Mouse (Mus musculus) stomach, postnatal 0 days (tissue): Measurements from ENCODE around the gene 4931414P19Rik. TPM values are rescaled to one million over a fixed set of nuclear protein-coding genes. Genes with fewer than 3 reads are reported as not detected.

Experiments
- ATAC-seq: fragments of 200-750 bp; cut with Nextera tagmentation; 2 replicates; pipeline ENCODE4 v1.8.0; 2017; ENCODE audit not compliant: low FRiP score, low TSS enrichment
- DNase-seq: peaks from one replicate; pipeline ENCODE4 v3.0.0-alpha.2; 2016; ENCODE audit warnings: low spot score
- H3K27ac ChIP-seq: fragments of 300-500 bp; sonication (generic); replicated peaks from 2 replicates; pipeline ENCODE4 v1.5.1; 2014; ENCODE audit warnings: mild to moderate bottlenecking, control low read depth
- H3K27me3 ChIP-seq: fragments of 300-500 bp; sonication (generic); 2 replicates; pipeline ENCODE4 v1.6.1; 2014; ENCODE audit warnings: low read length; ENCODE audit not compliant: control insufficient read depth, insufficient read depth
- H3K36me3 ChIP-seq: fragments of 300-500 bp; sonication (generic); 2 replicates; pipeline ENCODE4 v1.6.1; 2014; ENCODE audit warnings: low read length, mixed read lengths; ENCODE audit not compliant: control insufficient read depth, insufficient read depth
- H3K4me1 ChIP-seq: fragments of 300-500 bp; sonication (generic); replicated peaks from 2 replicates; pipeline ENCODE4 v1.6.1; 2014; ENCODE audit warnings: antibody characterized with exemption; ENCODE audit not compliant: control insufficient read depth, insufficient read depth
- H3K4me2 ChIP-seq: fragments of 300-500 bp; sonication (generic); replicated peaks from 2 replicates; pipeline ENCODE4 v1.6.1; 2014; ENCODE audit warnings: low read depth, mild to moderate bottlenecking, control low read depth, moderate library complexity
- H3K4me3 ChIP-seq: fragments of 300-500 bp; sonication (generic); 2 replicates; pipeline ENCODE4 v1.5.1; 2014; ENCODE audit warnings: low read depth, low read length, control low read depth
- H3K9ac ChIP-seq: fragments of 300-500 bp; sonication (generic); 2 replicates; pipeline ENCODE4 v1.6.1; 2014; ENCODE audit warnings: mild to moderate bottlenecking, low read length, control low read depth, mixed read lengths
- H3K9me3 ChIP-seq: fragments of 300-500 bp; sonication (generic); 2 replicates; pipeline ENCODE4 v1.6.1; 2016; ENCODE audit warnings: low read length; ENCODE audit not compliant: control insufficient read depth
- CTCF ChIP-seq: IDR thresholded peaks from 2 replicates; pipeline ENCODE4 v1.5.1; 2016; ENCODE audit warnings: antibody characterized with exemption, low read depth, mild to moderate bottlenecking, moderate library complexity
- EP300 ChIP-seq: optimal IDR thresholded peaks from 2 replicates; pipeline ENCODE3; 2016; ENCODE audit warnings: antibody characterized with exemption
- WGBS: fragments of 180-500 bp; shearing (Covaris S2); extraction: QIAGEN DNeasy Blood & Tissue Kit; methylation state at CpG from one replicate; pipeline ENCODE4 v1.1.7; 2014; 5-methylcytosine and 5-hydroxymethylcytosine counted together
- polyA plus RNA-seq: library from polyadenylated mRNA; unstranded; fragments of >200 nt; fragmentation: Nextera tagmentation; extraction: Ambion mirVana; gene quantifications from 2 replicates; pipeline ENCODE4 v1.2.1, GENCODE M21; 2015

Gene 4931414P19Rik
- polyA plus RNA-seq, 1 experiment from 2014 or later, result 2.4 TPM

- no peak for TF ChIP-seq CTCF
- no peak for TF ChIP-seq EP300
- no peak overlapping the region for H3K27ac ChIP-seq
- 83% methylated on average over 6 of the region's 6 CpGs for WGBS
These were observed 4.9 kb upstream of the 4931414P19Rik start for GRCm38 (mm10) chr14:54610648-54611047.

GRCm38 (mm10) chr14:54609962-54610361 is 4.2 kb upstream of the 4931414P19Rik start:
- 76% methylated on average over 4 of the region's 4 CpGs for WGBS
- H3K27me3 ChIP-seq, result no peaks in the 10 kb centered on the region
- TF ChIP-seq CTCF (peak; percentile 72), EP300 (no peak)
- no peak overlapping the region for H3K4me3 ChIP-seq
- DNase-seq, result no peak
- no peak overlapping the region for H3K9ac ChIP-seq
- H3K9me3 ChIP-seq, result no peaks in the 10 kb centered on the region
- no peak overlapping the region for H3K4me2 ChIP-seq
- no peak for ATAC-seq
- H3K27ac ChIP-seq, result no peak overlapping the region
- H3K36me3 ChIP-seq, result 0 out of 2 replicates have a peak, but pooled peaks cover 2% of the 10 kb centered on the region
- H3K4me1 ChIP-seq, result no peaks in the 10 kb centered on the region

More at GRCm38 (mm10) chr14:54610648-54611047, 4.9 kb upstream of the 4931414P19Rik start:
- DNase-seq (no peak), ATAC-seq (no peak)
- Histone ChIP-seq H3K36me3 (0 out of 2 replicates have a peak, but pooled peaks cover 7% of the 10 kb centered on the region), H3K4me3 (no peak overlapping the region), H3K9ac (no peak overlapping the region), H3K4me2 (no peak overlapping the region), H3K4me1 (no peaks in the 10 kb centered on the region), H3K9me3 (no peaks in the 10 kb centered on the region), H3K27me3 (no peaks in the 10 kb centered on the region)

DNA sequence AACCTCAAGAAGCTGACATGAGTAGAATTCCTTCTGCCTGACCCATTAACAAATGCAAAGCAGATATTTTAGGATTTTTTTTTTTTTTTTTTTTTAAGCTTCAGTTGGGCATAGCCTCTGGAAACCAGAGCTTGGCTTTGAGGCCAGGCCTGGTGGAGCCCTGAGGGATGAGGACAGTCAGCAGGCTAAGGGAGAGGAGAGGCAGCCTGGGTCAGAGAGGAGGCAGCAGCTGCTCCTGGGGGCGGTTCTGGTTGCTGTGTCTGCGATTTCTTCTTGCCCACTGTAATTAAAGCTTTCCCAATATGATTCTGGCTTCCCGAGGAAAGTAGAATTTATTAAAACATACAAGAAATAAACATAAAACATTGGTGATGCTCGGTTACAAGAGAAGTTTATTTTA is 3.5 kb upstream of the 4931414P19Rik start:
- Histone ChIP-seq H3K4me1 (no peaks in the 10 kb centered on the region), H3K27ac (no peak overlapping the region), H3K4me3 (no peak overlapping the region), H3K4me2 (no peak overlapping the region), H3K27me3 (no peaks in the 10 kb centered on the region), H3K9me3 (no peaks in the 10 kb centered on the region), H3K36me3 (0 out of 2 replicates have a peak, but pooled peaks cover 2% of the 10 kb centered on the region), H3K9ac (no peak overlapping the region)
- WGBS, result 58% methylated on average over 4 of the region's 4 CpGs
- no peak for TF ChIP-seq CTCF
- TF ChIP-seq EP300, result no peak
- DNase-seq, result no peak
- ATAC-seq, result no peak

DNA sequence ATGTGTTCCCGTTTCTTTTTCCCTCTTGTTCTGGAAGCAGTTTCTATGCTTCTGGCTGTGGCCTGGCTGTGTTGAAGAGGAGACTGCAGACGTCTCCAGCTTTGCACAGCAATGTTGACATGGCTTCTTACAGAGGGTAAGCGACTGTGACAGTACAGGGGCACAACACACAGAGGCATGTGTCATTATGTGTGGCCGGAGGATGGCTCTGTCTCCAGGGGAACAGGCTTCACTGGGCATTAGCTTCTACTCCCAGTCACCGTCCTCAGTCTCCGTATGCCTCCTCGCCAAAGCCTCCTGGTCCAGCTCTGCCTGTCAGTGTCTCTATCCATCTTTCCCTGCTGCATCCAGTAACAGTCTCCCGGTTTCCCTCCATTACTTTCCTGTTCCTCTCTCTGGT is 1.4 kb upstream of the 4931414P19Rik start:
- H3K9ac ChIP-seq, result no peak overlapping the region
- no peak overlapping the region for H3K27ac ChIP-seq
- H3K4me3 ChIP-seq, result no peak overlapping the region
- H3K27me3 ChIP-seq, result no peaks in the 10 kb centered on the region
- no peaks in the 10 kb centered on the region for H3K9me3 ChIP-seq
- ATAC-seq, result no peak
- H3K4me1 ChIP-seq, result no peaks in the 10 kb centered on the region
- WGBS, result 57% methylated on average over 8 of the region's 8 CpGs
- no peak for TF ChIP-seq EP300
- TF ChIP-seq CTCF, result no peak
- no peak for DNase-seq
- H3K36me3 ChIP-seq, result no peaks in the 10 kb centered on the region
- no peak overlapping the region for H3K4me2 ChIP-seq

- 77% methylated on average over 8 of the region's 8 CpGs for WGBS
- TF ChIP-seq EP300 (no peak), CTCF (no peak)
- Histone ChIP-seq H3K4me1 (no peaks in the 10 kb centered on the region), H3K27ac (peak overlapping the region; percentile 98), H3K4me2 (peak overlapping the region; percentile 52), H3K4me3 (peak overlapping the region; percentile 73), H3K27me3 (no peaks in the 10 kb centered on the region), H3K9ac (no peak overlapping the region), H3K9me3 (no peaks in the 10 kb centered on the region), H3K36me3 (no peaks in the 10 kb centered on the region)
- no peak for DNase-seq
- no peak for ATAC-seq
These were observed 2.1 kb downstream of the 4931414P19Rik start for GRCm38 (mm10) chr14:54603686-54604085.

GRCm38 (mm10) chr14:54603038-54603654 is 2.6 kb downstream of the 4931414P19Rik start:
- TF ChIP-seq EP300, result no peak
- peak; percentile 34; the same call in 1 of the 2 replicates for TF ChIP-seq CTCF
- no peaks in the 10 kb centered on the region for H3K36me3 ChIP-seq
- H3K27ac ChIP-seq, result peak overlapping the region; percentile 98
- WGBS, result under 1% methylated on average over 46 of the region's 46 CpGs
- peak overlapping the region; percentile 73 for H3K4me3 ChIP-seq
- no peaks in the 10 kb centered on the region for H3K9me3 ChIP-seq
- H3K9ac ChIP-seq, result peak overlapping the region; percentile 85
- peak overlapping the region; percentile 52 for H3K4me2 ChIP-seq
- H3K27me3 ChIP-seq, result no peaks in the 10 kb centered on the region
- H3K4me1 ChIP-seq, result no peaks in the 10 kb centered on the region
- DNase-seq, result peak; percentile 97
- peak; percentile 100 for ATAC-seq
